Mouse (Mus musculus) megakaryocyte, embryonic 14.5 days (primary cell): ENCODE results near the gene Nlrp1b. TPM values are rescaled to one million over a fixed set of nuclear protein-coding genes. Genes with fewer than 3 reads are reported as not detected.

Experiments
- H3K27me3 ChIP-seq: replicated peaks from 2 replicates; pipeline ENCODE3; 2012; ENCODE audit warnings: inconsistent platforms
- H3K36me3 ChIP-seq: replicated peaks from 2 replicates; pipeline ENCODE3; 2012; ENCODE audit warnings: low read length, inconsistent platforms, mixed read lengths
- H3K4me1 ChIP-seq: 2 replicates; pipeline ENCODE4 v1.6.1; 2012; ENCODE audit warnings: inconsistent platforms
- H3K4me3 ChIP-seq: replicated peaks from 2 replicates; pipeline ENCODE3; 2012; ENCODE audit warnings: moderate library complexity, mild to moderate bottlenecking, inconsistent platforms
- H3K9me3 ChIP-seq: 2 replicates; pipeline ENCODE4 v1.6.1; 2012; ENCODE audit warnings: inconsistent platforms
- FLI1 ChIP-seq: IDR thresholded peaks from 2 replicates; pipeline ENCODE4 v1.6.1; 2012; ENCODE audit warnings: low read length, inconsistent platforms, mixed read lengths
- GATA1 ChIP-seq: IDR thresholded peaks from 3 replicates; pipeline ENCODE4 v1.6.1; 2012; ENCODE audit warnings: mixed read lengths, low read length, inconsistent platforms, borderline replicate concordance
- polyA plus RNA-seq: library from polyadenylated mRNA; stranded (reverse); fragments of >175 nt; gene quantifications from 2 replicates; pipeline ENCODE4 v1.2.3, GENCODE M21; 2012; ENCODE audit warnings: low replicate concordance; ENCODE audit not compliant: insufficient read depth

Gene Nlrp1b
- polyA plus RNA-seq, 1 experiment, result 0.81 TPM

DNA sequence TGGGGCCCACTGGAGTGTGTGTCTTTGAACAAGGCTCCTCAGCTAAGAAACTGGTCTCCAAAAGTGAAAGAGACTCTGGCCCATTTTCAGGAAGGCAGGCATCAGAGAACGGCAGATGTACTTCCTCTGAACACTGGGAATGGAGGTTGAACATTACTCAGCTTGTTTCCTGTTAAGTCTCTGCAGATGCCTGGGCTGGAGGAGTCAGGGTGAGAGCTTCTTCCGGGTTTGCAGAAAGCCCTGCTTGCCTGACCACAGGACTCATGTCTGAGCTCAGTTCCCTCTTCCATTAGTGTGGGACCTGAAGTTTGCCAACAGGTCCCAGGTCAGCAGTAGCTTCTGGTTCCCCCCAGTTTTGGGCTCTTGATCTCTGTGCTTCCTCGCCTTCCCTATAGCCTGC lies 85.9 kb downstream of the Nlrp1b start, which contains the start of gene Nlrp1a:
TSS of gene Nlrp1a (minus strand) at position 44 of the 400 bp plus-strand sequence.
- Histone ChIP-seq H3K9me3 (no peaks in the 10 kb centered on the region), H3K36me3 (no peaks in the 10 kb centered on the region), H3K4me1 (peaks cover 17% of the 10 kb centered on the region), H3K4me3 (peak within 1 kb of the TSS; percentile 80), H3K27me3 (peaks cover 2% of the 10 kb centered on the region)
- TF ChIP-seq FLI1, result no peak
- no peak for TF ChIP-seq GATA1

DNA sequence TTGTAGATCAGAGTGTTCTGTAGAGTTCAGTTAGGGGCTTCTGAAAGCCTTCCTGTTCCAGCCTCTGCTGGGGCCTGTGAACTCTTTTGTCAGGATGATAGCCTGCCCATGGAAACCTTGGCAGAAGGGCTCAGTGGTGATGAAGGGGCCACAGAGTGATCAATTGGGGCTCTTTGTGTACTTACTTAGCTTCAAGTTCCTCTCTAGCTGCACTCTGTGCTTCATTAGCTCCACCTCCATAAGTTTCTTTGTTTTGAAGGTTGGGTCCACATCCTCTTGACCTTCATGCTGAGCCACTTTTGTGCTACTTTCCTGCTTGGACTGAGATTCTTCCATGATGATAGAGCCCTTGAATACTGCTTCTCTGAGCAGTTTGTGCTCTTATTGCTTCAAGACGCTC lies 88.5 kb downstream of the Nlrp1b start:
- Histone ChIP-seq H3K9me3 (no peaks in the 10 kb centered on the region), H3K36me3 (no peaks in the 10 kb centered on the region), H3K4me3 (no peak overlapping the region), H3K27me3 (peaks cover 2% of the 10 kb centered on the region), H3K4me1 (peaks cover 17% of the 10 kb centered on the region)
- TF ChIP-seq GATA1 (no peak), FLI1 (no peak)

DNA sequence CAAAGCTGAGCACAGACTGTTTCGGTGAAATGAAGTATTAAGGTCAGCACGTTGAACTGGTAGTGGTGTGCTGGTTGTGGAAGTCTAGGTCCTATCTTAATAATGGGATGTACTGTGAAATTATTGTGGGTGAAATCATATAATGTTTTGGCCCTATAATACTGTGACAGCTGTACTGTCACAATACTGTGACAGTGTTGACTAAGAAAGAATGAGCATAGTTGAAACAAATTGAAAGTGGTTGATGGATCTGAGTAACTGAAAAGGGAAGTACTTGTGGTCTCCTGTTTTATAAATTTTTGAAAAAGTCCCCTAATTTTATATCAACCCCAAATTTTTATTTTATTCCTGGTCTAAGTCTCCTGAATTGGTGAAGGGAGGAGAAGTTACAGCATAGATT lies 123.4 kb downstream of the Nlrp1b start:
- H3K9me3 ChIP-seq, result no peaks in the 10 kb centered on the region

DNA sequence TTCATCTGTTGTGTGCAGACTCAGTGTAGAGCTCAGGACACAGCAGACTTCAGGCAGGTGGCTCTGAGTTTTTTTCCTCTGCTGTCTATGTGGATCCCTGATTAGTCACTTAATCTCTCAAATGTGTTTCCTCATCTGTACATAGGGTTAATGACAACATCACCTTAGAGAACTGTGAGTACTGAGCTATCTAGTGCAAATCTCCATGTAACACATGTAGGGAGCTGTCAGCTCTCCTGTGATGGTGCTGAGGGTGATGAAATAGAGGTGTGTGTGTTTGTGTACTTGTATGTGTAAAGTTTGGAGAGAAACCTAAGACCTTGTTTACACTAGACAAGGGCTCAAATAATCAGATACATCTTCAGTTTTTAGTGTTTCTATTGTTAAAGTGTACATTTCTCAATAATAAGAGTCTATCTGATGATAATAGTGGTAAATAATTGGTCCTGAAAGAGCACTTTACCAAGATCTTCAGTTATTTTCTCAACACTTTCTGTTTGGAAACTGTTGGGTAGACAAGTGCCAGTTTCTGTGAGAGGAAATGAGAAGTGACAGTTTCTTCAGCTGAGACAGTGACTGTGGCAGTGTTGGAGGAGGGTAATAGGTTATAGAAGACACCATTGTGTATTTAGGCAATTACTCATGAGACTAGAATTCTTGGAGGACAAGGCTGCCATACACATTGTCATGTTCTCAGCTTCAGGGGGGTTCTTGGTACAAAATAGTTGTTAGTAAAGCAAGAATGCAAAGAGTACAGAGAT lies 124.1 kb downstream of the Nlrp1b start:
- Histone ChIP-seq H3K4me1 (no peaks in the 10 kb centered on the region), H3K9me3 (no peaks in the 10 kb centered on the region), H3K36me3 (no peaks in the 10 kb centered on the region), H3K4me3 (no peak overlapping the region), H3K27me3 (no peaks in the 10 kb centered on the region)
- TF ChIP-seq GATA1 (no peak), FLI1 (no peak)

More for the DNA sequence above, 123.4 kb downstream of the Nlrp1b start:
- Histone ChIP-seq H3K36me3 (no peaks in the 10 kb centered on the region), H3K4me3 (no peak overlapping the region), H3K4me1 (no peaks in the 10 kb centered on the region), H3K27me3 (peaks cover under 1% of the 10 kb centered on the region)
- no peak for TF ChIP-seq GATA1
- no peak for TF ChIP-seq FLI1

DNA sequence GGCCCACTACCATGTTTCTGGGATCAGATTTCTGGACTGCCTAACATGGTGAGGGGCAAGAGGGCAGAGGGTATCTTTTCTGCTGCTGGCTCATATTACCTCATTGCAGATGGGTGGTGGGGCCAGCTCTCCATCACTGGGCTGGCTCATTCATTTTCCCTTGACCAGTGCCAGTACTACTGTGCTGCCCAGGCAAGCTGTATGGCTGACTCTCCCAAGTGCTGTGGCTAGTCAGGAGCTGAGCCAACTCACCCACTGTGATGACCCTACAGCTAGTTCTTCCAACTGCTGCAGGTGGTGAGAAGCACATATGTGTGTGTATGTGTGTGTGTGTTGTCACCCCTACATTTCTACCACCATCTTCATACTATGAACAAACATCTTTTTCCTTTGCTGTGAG lies 126.6 kb downstream of the Nlrp1b start:
- no peaks in the 10 kb centered on the region for H3K27me3 ChIP-seq
- no peak overlapping the region for H3K4me3 ChIP-seq
- no peaks in the 10 kb centered on the region for H3K4me1 ChIP-seq
- TF ChIP-seq GATA1 (no peak), FLI1 (no peak)
- H3K36me3 ChIP-seq, result no peaks in the 10 kb centered on the region
- peaks cover 6% of the 10 kb centered on the region for H3K9me3 ChIP-seq

Other genes starting within 250 kb of the Nlrp1b start
- gene C1qbp, start 247.7 kb downstream of the Nlrp1b start, polyA plus RNA-seq, result 211 and 537 TPM in 2 replicates
- 3.6 and 4.1 TPM in 2 replicates for gene Dhx33, start 226.3 kb downstream of the Nlrp1b start, polyA plus RNA-seq
- gene Mis12, start 211.1 kb downstream of the Nlrp1b start, polyA plus RNA-seq, result 1.4 TPM in 1 of 2 replicates, not detected in the other
- 3.4 and 28.6 TPM in 2 replicates for gene Derl2, start 210.9 kb downstream of the Nlrp1b start, polyA plus RNA-seq
- gene 6330403K07Rik, start 197.2 kb downstream of the Nlrp1b start, polyA plus RNA-seq, result not detected in 2 replicates
- not detected in 2 replicates for gene Nlrp1a, start 86.0 kb downstream of the Nlrp1b start, polyA plus RNA-seq